Mouse (Mus musculus) heart, postnatal 0 days (tissue): Measurements from ENCODE around the gene Zfp873.
"Not testable (repeated sequence)": the region's sequence is repeated elsewhere in the genome, so short reads cannot be mapped to it uniquely, and the experiment has no call there.

Experiments
- CTCF ChIP-seq: IDR thresholded peaks from 2 replicates; pipeline ENCODE4 v1.5.1; 2016; ENCODE audit warnings: antibody characterized with exemption, control low read depth, low read depth
- EP300 ChIP-seq: IDR thresholded peaks from 2 replicates; pipeline ENCODE4 v1.6.1; 2016; ENCODE audit warnings: antibody characterized with exemption, low read depth

GRCm38 (mm10) chr10:82004822-82005221 is 43.1 kb upstream of the Zfp873 start:
- not testable (repeated sequence) for TF ChIP-seq EP300, CTCF
